Mouse (Mus musculus): ENCODE data around the gene Smoc1.

DNA sequence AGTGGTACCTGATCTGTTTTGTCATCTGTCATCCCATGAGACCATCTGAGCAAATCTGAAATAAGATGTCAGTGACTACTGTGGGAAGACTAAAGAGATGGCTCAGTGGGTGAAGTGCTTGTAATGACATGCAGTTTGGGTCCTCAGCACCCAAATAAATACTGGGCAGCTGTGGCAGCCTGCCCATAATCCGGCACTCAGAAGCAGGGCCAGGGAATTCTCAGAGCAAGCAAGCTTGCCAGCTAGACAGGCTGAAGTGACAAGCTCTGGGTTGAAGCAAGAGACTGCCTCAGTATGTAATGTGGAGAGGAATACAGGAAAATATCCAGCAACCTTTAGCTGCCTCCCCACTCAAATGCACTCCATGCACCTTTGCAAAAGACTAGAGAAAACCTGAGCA, 58.6 kb downstream of the Smoc1 start:
- TF ChIP-seq POLR2A (IDR thresholded peaks at IDR 0.05; ENCODE audit: insufficient read depth, low read depth, low read length): no peak
- no peak for TF ChIP-seq CTCF (IDR thresholded peaks at IDR 0.05)
- TF ChIP-seq EP300 (IDR thresholded peaks at IDR 0.05; ENCODE audit: insufficient read depth, low read depth, low read length): no peak
